Mouse (Mus musculus) CH12.LX (cell line): ENCODE measurements around the gene Cryzl2. TPM values are rescaled to one million over a fixed set of nuclear protein-coding genes. Genes with fewer than 3 reads are reported as not detected.

Source experiments
- DNase-seq: peaks from one replicate; pipeline ENCODE4 v3.0.0-alpha.2; 2013; ENCODE audit errors: extremely low read depth
- H3K27ac ChIP-seq: 2 replicates; pipeline ENCODE4 v1.5.1; 2012; ENCODE audit warnings: low read depth, mild to moderate bottlenecking, control low read depth, moderate library complexity; ENCODE audit not compliant: insufficient read depth
- H3K27me3 ChIP-seq: replicated peaks from 2 replicates; pipeline ENCODE3; 2012; ENCODE audit warnings: inconsistent platforms
- H3K36me3 ChIP-seq, 2 experiments: replicated peaks in 1 of 2; 2 replicates each; pipeline versions ENCODE3 to v1.6.1; 2012; ENCODE audit warnings: inconsistent platforms in 1 of 2, low read length in 1 of 2, mild to moderate bottlenecking in 1 of 2, mixed read lengths in 1 of 2, moderate library complexity in 1 of 2; ENCODE audit not compliant: control insufficient read depth in 1 of 2, insufficient read depth in 1 of 2
- H3K4me1 ChIP-seq, 2 experiments: 2 replicates each; pipeline ENCODE4 v1.6.1; 2012; ENCODE audit warnings: inconsistent platforms in 1 of 2, moderate library complexity in 1 of 2; ENCODE audit not compliant: insufficient read depth in 2 of 2, control insufficient read depth in 1 of 2
- H3K4me2 ChIP-seq: 2 replicates; pipeline ENCODE4 v1.6.1; 2012; ENCODE audit warnings: low read depth, mild to moderate bottlenecking, control low read depth; ENCODE audit not compliant: poor library complexity, insufficient read depth, severe bottlenecking
- H3K4me3 ChIP-seq, 3 experiments: fragments of 150-350 bp in 1 of 3; sonication (generic) in 1 of 3; replicated peaks in 1 of 3; 2 replicates each; pipeline versions ENCODE3 to v1.5.1; 2011 to 2012; ENCODE audit warnings: low read depth in 2 of 3, low read length in 2 of 3, mild to moderate bottlenecking in 2 of 3, moderate library complexity in 2 of 3, control low read depth in 1 of 3, improper control_type of control experiment in 1 of 3, inconsistent platforms in 1 of 3, mixed read lengths in 1 of 3; ENCODE audit not compliant: poor library complexity in 1 of 3
- H3K79me2 ChIP-seq: replicated peaks from 2 replicates; pipeline ENCODE4 v1.6.1; 2012; ENCODE audit warnings: mild to moderate bottlenecking, moderate library complexity; ENCODE audit not compliant: control insufficient read depth, poor library complexity, insufficient read depth, severe bottlenecking; ENCODE audit errors: extremely low read depth
- H3K9ac ChIP-seq: 2 replicates; pipeline ENCODE4 v1.6.1; 2012; ENCODE audit warnings: low read depth, mild to moderate bottlenecking, control low read depth, moderate library complexity; ENCODE audit not compliant: insufficient read depth
- H3K9me3 ChIP-seq: replicated peaks from 2 replicates; pipeline ENCODE3; 2012; ENCODE audit warnings: low read length, inconsistent platforms, mixed read lengths
- CHD2 ChIP-seq: IDR thresholded peaks from 2 replicates; pipeline ENCODE4 v1.6.1; 2011; ENCODE audit warnings: low read length, improper control_type of control experiment
- CTCF ChIP-seq, 2 experiments: IDR thresholded peaks in 1 of 2; conservative IDR thresholded peaks in 1 of 2; 2 replicates each; pipeline ENCODE4 v1.5.1; 2011 to 2012; ENCODE audit warnings: low read depth in 2 of 2, low read length in 2 of 2, improper control_type of control experiment in 1 of 2, inconsistent platforms in 1 of 2, mild to moderate bottlenecking in 1 of 2, moderate library complexity in 1 of 2
- E2F4 ChIP-seq: IDR thresholded peaks from 2 replicates; pipeline ENCODE4 v1.6.1; 2011; ENCODE audit warnings: low read depth, low read length, improper control_type of control experiment; ENCODE audit not compliant: insufficient replicate concordance
- ELF1 ChIP-seq: IDR thresholded peaks from 2 replicates; pipeline ENCODE4 v1.6.1; 2014; ENCODE audit warnings: low read depth, mild to moderate bottlenecking, inconsistent platforms, low read length, improper control_type of control experiment
- EP300 ChIP-seq: IDR thresholded peaks from 2 replicates; pipeline ENCODE4 v1.6.1; 2011; ENCODE audit warnings: low read length, improper control_type of control experiment
- GABPA ChIP-seq: IDR thresholded peaks from 2 replicates; pipeline ENCODE4 v1.6.1; 2012; ENCODE audit warnings: low read depth, low read length, improper control_type of control experiment, inconsistent platforms; ENCODE audit not compliant: insufficient replicate concordance
- HCFC1 ChIP-seq: IDR thresholded peaks from 2 replicates; pipeline ENCODE4 v1.6.1; 2012; ENCODE audit warnings: low read depth, mild to moderate bottlenecking, inconsistent platforms, low read length, improper control_type of control experiment
- JUN ChIP-seq: IDR thresholded peaks from 2 replicates; pipeline ENCODE4 v1.6.1; 2011; ENCODE audit warnings: low read depth, mild to moderate bottlenecking, low read length, improper control_type of control experiment, moderate library complexity; ENCODE audit not compliant: insufficient read depth
- JUND ChIP-seq: conservative IDR thresholded peaks from 2 replicates; pipeline ENCODE4 v1.6.1; 2011; ENCODE audit warnings: low read depth, low read length, improper control_type of control experiment
- KAT2A ChIP-seq: IDR thresholded peaks from 2 replicates; pipeline ENCODE4 v1.6.1; 2012; ENCODE audit warnings: low read length, improper control_type of control experiment, inconsistent platforms; ENCODE audit not compliant: insufficient replicate concordance
- MAFK ChIP-seq: IDR thresholded peaks from 2 replicates; pipeline ENCODE4 v1.6.1; 2011; ENCODE audit warnings: low read length, improper control_type of control experiment; ENCODE audit not compliant: insufficient replicate concordance
- MAX ChIP-seq: IDR thresholded peaks from 2 replicates; pipeline ENCODE4 v1.6.1; 2011; ENCODE audit warnings: low read length, improper control_type of control experiment
- MAZ ChIP-seq: IDR thresholded peaks from 2 replicates; pipeline ENCODE4 v1.6.1; 2012; ENCODE audit warnings: low read depth, mild to moderate bottlenecking, inconsistent platforms, low read length, improper control_type of control experiment, moderate library complexity
- MXI1 ChIP-seq: IDR thresholded peaks from 2 replicates; pipeline ENCODE4 v1.6.1; 2011; ENCODE audit warnings: mild to moderate bottlenecking, low read depth, low read length, improper control_type of control experiment
- MYC ChIP-seq: IDR thresholded peaks from 2 replicates; pipeline ENCODE4 v1.6.1; 2011; ENCODE audit warnings: low read depth, mild to moderate bottlenecking, improper control_type of control experiment, low read length
- NELFE ChIP-seq: IDR thresholded peaks from 2 replicates; pipeline ENCODE4 v1.6.1; 2011; ENCODE audit warnings: low read depth, low read length, improper control_type of control experiment
- NRF1 ChIP-seq: IDR thresholded peaks from 2 replicates; pipeline ENCODE4 v1.6.1; 2014; ENCODE audit warnings: low read depth, mild to moderate bottlenecking, inconsistent platforms, low read length, improper control_type of control experiment, moderate library complexity
- POLR2A ChIP-seq: IDR thresholded peaks from 2 replicates; pipeline ENCODE4 v1.6.1; 2011; ENCODE audit warnings: low read depth, mild to moderate bottlenecking, improper control_type of control experiment, low read length
- POLR2AphosphoS2 ChIP-seq: IDR thresholded peaks from 2 replicates; pipeline ENCODE4 v1.6.1; 2011; ENCODE audit warnings: low read depth, low read length, improper control_type of control experiment
- RAD21 ChIP-seq: IDR thresholded peaks from 2 replicates; pipeline ENCODE4 v1.6.1; 2011; ENCODE audit warnings: low read depth, mild to moderate bottlenecking, low read length, improper control_type of control experiment, moderate library complexity
- SMC3 ChIP-seq: IDR thresholded peaks from 2 replicates; pipeline ENCODE4 v1.6.1; 2011; ENCODE audit warnings: low read depth, low read length, improper control_type of control experiment
- TBP ChIP-seq: conservative IDR thresholded peaks from 2 replicates; pipeline ENCODE4 v1.6.1; 2011; ENCODE audit warnings: low read depth, low read length, improper control_type of control experiment
- TCF12 ChIP-seq: IDR thresholded peaks from 2 replicates; pipeline ENCODE4 v1.6.1; 2014; ENCODE audit warnings: low read depth, mild to moderate bottlenecking, inconsistent platforms, low read length, improper control_type of control experiment
- USF1 ChIP-seq: IDR thresholded peaks from 2 replicates; pipeline ENCODE4 v1.6.1; 2014; ENCODE audit warnings: low read depth, mild to moderate bottlenecking, inconsistent platforms, low read length, improper control_type of control experiment
- USF2 ChIP-seq: conservative IDR thresholded peaks from 2 replicates; pipeline ENCODE4 v1.6.1; 2011; ENCODE audit warnings: low read depth, low read length, improper control_type of control experiment
- ZC3H11A ChIP-seq: IDR thresholded peaks from 2 replicates; pipeline ENCODE4 v1.6.1; 2012; ENCODE audit warnings: low read depth, mild to moderate bottlenecking, inconsistent platforms, low read length, improper control_type of control experiment
- ZKSCAN1 ChIP-seq: IDR thresholded peaks from 2 replicates; pipeline ENCODE4 v1.6.1; 2012; ENCODE audit warnings: low read depth, inconsistent platforms, low read length, improper control_type of control experiment, borderline replicate concordance
- ZMIZ1 ChIP-seq: IDR thresholded peaks from 2 replicates; pipeline ENCODE4 v1.6.1; 2012; ENCODE audit warnings: low read depth, mild to moderate bottlenecking, inconsistent platforms, low read length, improper control_type of control experiment
- ZNF384 ChIP-seq: IDR thresholded peaks from 2 replicates; pipeline ENCODE4 v1.6.1; 2012; ENCODE audit warnings: low read depth, low read length, improper control_type of control experiment, inconsistent platforms
- dilution Hi-C: fragments of 300-500 bp; cut with MboI; formaldehyde crosslinking; loops from 2 replicates; pipeline ENCODE4 v1.14.3; 2020; ENCODE audit warnings: low sequenced_read_pairs; ENCODE audit not compliant: extremely low pct_unique_long_range_greater_than_20kb, extremely low pct_ligation_motif_present
- in situ Hi-C: fragments of 300-500 bp; cut with MboI; formaldehyde crosslinking; loops from 3 replicates; pipeline ENCODE4 v1.14.3; 2019; ENCODE audit warnings: low sequenced_read_pairs, low pct_ligation_motif_present, low pct_unique_long_range_greater_than_20kb, mixed read lengths
- polyA plus RNA-seq: library from polyadenylated mRNA; unstranded; fragments of >175 nt; gene quantifications from 2 replicates; pipeline ENCODE4 v1.2.1, GENCODE M21; 2012; ENCODE audit warnings: low read depth; ENCODE audit not compliant: insufficient read length
- total RNA-seq, 2 experiments: library from RNA; depleted of rRNA; stranded (reverse); fragments of 300-350 nt in 1 of 2; fragments of >200 nt in 1 of 2; gene quantifications; 2 replicates each; pipeline ENCODE4 v1.2.3; 2012 to 2014

The Cryzl2 gene
- total and polyA plus RNA-seq, 3 experiments: 22.5 to 41.0 (median 25.0) TPM

GRCm38 (mm10) chr1:157514298-157514697, 55.9 kb downstream of the Cryzl2 start:
- H3K27ac ChIP-seq: no peak overlapping the region
- H3K27me3 ChIP-seq: no peaks in the 10 kb centered on the region
- H3K36me3 ChIP-seq: peaks cover 0 to 41% of the 10 kb centered on the region in 2 experiments
- peaks cover 8 to 22% of the 10 kb centered on the region in 2 experiments for H3K4me1 ChIP-seq
- no peaks in the 10 kb centered on the region for H3K79me2 ChIP-seq
- H3K4me2 ChIP-seq: no peak overlapping the region
- no peak for DNase-seq
- no peak overlapping the region for H3K4me3 ChIP-seq
- no peaks in the 10 kb centered on the region for H3K9me3 ChIP-seq
- H3K9ac ChIP-seq: no peak overlapping the region
- in situ Hi-C loops: no loop called here
- no peak for TF ChIP-seq E2F4
- TF ChIP-seq MYC: no peak
- TF ChIP-seq HCFC1: no peak
- TF ChIP-seq MAFK: no peak
- no peak for TF ChIP-seq RAD21
- TF ChIP-seq TBP: no peak
- TF ChIP-seq NELFE: no peak
- TF ChIP-seq MAX: no peak
- no peak for TF ChIP-seq ZMIZ1
- TF ChIP-seq MXI1: no peak
- TF ChIP-seq ZC3H11A: no peak
- TF ChIP-seq ELF1: no peak
- TF ChIP-seq NRF1: no peak
- TF ChIP-seq, all 38 proteins: peak for 0
- dilution Hi-C loops: no loop called here

DNA sequence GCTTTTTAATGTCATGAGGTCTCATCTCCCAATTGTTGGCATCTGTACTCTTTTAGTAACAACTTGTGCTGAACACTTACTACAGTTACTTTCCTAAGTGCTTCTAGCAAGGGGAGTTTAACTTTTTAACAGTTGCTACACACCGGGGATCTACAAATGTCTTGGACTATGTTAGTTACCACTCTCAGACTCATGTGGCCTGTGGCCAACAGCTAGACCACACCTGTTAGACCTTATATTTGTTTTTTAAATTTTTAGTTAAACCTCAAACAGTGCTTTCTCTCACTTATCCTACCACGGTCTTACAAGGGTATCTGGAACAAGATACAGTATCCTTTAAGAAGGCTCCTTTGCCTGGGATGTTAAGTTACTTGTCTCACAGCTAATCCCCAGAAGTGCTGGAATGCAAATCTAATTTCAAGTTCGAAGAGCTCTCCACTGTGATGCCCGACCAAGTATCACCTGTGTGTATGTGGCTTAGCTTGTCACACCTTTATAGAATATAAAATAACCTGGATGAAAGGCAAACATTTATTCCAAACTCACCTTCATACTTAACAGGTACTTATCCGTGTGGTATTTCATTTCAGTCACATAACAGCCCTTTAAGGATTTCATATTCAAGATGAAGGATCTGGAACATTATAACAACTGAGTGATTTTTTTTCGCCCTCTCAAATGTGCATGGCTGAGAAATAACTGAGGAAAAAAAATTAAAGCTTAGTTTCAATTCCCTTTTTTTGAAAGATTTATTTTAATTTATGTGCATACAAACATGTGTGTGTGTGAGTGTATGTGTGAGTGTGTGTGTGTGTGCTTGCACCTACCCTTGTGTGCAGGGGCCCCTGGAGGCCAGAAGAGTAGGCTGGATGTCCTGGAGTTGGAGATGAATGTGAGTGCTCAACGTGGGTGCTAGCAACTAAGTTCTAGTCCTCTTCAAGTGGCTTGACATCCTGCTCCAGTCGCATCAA, 58.7 kb downstream of the Cryzl2 start:
- Histone ChIP-seq H3K9me3 (no peaks in the 10 kb centered on the region), H3K27ac (no peak overlapping the region), H3K27me3 (no peaks in the 10 kb centered on the region), H3K4me2 (no peak overlapping the region), H3K9ac (no peak overlapping the region), H3K36me3 (peaks cover 0 to 21% of the 10 kb centered on the region in 2 experiments), H3K79me2 (no peaks in the 10 kb centered on the region; the same call in 1 of the 2 replicates), H3K4me3 (no peak overlapping the region), H3K4me1 (peaks cover 8 to 22% of the 10 kb centered on the region in 2 experiments)
- dilution Hi-C loops: no loop called here
- DNase-seq: no peak
- in situ Hi-C loops: no loop called here
- TF ChIP-seq ZC3H11A: no peak
- TF ChIP-seq SMC3: no peak
- TF ChIP-seq ZKSCAN1: no peak
- TF ChIP-seq JUND: no peak
- TF ChIP-seq ZMIZ1: no peak
- TF ChIP-seq POLR2AphosphoS2: no peak
- TF ChIP-seq CTCF (conservative IDR thresholded peaks at IDR 0.05 in 1 of 2, IDR thresholded peaks at IDR 0.05 in 1 of 2; ENCODE audit: low read depth in 2 of 2, low read length in 2 of 2): peak in 1 of 2 experiments; percentile 12; a peak in 1 of 4 replicates
- no peak for TF ChIP-seq NELFE
- TF ChIP-seq ELF1: no peak
- no peak for TF ChIP-seq GABPA
- no peak for TF ChIP-seq MXI1
- TF ChIP-seq MYC: 0 out of 2 replicates have a peak, but pooled peaks have one; percentile 40
- peak; percentile 17; the same call in 1 of the 2 replicates for TF ChIP-seq JUN
- 0 out of 2 replicates have a peak, but pooled peaks have one; percentile 19 for TF ChIP-seq MAX
- TF ChIP-seq TBP: 0 out of 2 replicates have a peak, but pooled peaks have one; percentile 19
- TF ChIP-seq USF2: no peak
- no peak for TF ChIP-seq POLR2A
- peak; percentile 78 for TF ChIP-seq EP300
- TF ChIP-seq NRF1: no peak
- TF ChIP-seq CHD2: 0 out of 2 replicates have a peak, but pooled peaks have one; percentile 16
- no peak for TF ChIP-seq MAZ
- no peak for TF ChIP-seq USF1
- TF ChIP-seq ZNF384: peak; percentile 90
- no peak for TF ChIP-seq TCF12
- no peak for TF ChIP-seq KAT2A
